Mouse (Mus musculus): ENCODE measurements at regions not wholly inside any gene's neighbourhood (a gene's known extent, or its start where the extent isn't known, plus 50 kb on each side); places are given as distances from the start of the nearest gene placed in this dataset.

DNA sequence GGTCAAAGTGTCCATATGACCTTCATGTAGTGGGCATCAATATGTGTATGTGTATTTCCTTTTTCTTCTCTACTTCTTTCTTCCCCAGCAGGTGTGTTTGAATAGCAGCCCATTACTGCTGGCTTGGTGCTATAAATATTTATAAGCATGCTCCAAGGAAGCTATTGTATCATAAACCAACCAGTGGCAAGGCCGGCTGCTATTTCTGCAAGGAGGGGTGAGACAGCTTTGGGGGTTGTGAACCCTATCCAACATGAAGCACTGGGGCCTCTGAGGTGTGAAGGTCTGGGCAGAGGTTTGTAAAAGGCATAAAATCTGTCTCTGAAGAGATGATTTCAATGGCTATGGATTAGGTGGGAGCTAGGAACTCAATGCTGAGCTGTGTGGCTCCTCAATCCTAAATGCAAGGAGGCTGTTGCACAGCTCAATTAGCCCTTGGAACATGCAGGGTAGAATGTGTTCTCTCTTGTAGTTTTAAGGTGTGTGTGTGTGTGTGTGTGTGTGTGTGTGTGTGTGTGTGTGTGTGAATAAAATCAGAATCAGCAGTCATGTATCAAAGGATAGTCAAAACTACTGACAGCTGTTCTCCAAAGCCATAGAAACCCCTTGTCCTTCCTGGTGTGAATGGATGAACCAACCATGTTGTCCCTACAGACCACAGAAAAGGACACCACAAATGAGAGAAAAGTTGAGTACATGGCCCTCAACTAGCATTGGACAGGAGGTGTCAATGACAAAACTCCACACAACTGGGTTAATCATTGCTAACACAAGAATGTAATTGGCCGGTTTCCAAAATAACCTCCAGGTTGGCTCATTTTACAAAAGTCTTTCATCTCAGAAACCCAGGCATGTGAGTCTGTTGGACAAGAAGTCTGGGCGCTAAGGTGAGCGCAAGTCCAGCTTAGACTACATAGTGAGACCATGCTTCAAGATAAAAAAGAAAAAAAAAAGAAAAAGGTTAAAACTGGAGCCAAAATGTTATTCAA is 809.0 kb downstream of the Ntrk3 start:
- no peak for TF ChIP-seq POLR2A (IDR thresholded peaks at IDR 0.05; ENCODE audit: extremely low read depth, insufficient read depth, low read length)
- TF ChIP-seq CTCF (IDR thresholded peaks at IDR 0.05; ENCODE audit: low read depth, low read length): no peak

Data from liver, adult 2 months (tissue).